Mouse (Mus musculus): ENCODE data around the gene Wdr6. TPM values are rescaled to one million over a fixed set of nuclear protein-coding genes. Genes with fewer than 3 reads are reported as not detected.

Wdr6 gene
- total and polyA plus RNA-seq, 3 experiments, result 9.1 to 16.3 (median 14.3) TPM

DNA sequence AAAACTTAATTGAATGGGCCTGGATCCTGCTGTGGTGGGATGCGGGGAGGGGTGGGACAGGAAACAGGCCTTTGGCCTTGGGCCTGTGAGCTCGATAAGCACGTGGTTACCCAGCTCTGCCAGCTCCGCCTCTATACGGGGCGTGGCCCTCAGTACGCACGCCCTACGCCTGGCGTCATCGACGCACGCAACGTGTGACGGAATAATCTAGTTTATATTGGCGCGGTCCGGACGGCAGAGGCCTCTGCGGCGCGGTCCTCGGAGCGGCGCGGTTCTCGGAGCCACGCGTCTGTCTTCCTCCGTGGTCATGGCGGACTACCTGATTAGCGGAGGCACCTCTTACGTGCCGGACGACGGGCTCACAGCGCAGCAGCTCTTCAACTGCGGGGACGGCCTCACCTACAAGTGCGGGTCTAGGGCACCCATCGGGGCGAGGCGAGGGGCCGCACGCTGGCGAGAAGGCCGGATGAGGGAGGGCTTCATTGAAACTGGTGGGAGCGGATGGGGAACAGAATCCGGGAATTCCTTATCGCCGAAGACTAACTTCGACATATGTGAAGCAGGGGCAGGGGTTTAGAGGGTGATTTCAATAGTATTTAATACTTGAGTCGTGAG is 18.2 kb downstream of the Wdr6 start, which contains the start of gene Impdh2:
Gene Impdh2 (plus strand): TSS at position 60 of the 615 bp plus-strand sequence.
- Histone ChIP-seq H3K4me1 (ENCODE audit: control insufficient read depth in 1 of 2, insufficient read depth in 2 of 2) (peaks cover 10 to 41% of the 10 kb centered on the region in 2 experiments), H3K9me3 (replicated peaks; ENCODE audit: low read length) (no peaks in the 10 kb centered on the region), H3K27me3 (replicated peaks) (no peaks in the 10 kb centered on the region), H3K27ac (ENCODE audit: insufficient read depth, low read depth) (peak within 1 kb of the TSS; percentile 37; the same call in 1 of the 2 replicates), H3K79me2 (replicated peaks; ENCODE audit: control insufficient read depth, extremely low read depth, insufficient read depth, poor library complexity, severe bottlenecking) (peaks cover 20% of the 10 kb centered on the region), H3K4me3 (replicated peaks in 1 of 3; ENCODE audit: low read depth in 2 of 3, low read length in 2 of 3, poor library complexity in 1 of 3) (peak within 1 kb of the TSS; percentile 79 to 99 (median 84)), H3K36me3 (replicated peaks in 1 of 2; ENCODE audit: control insufficient read depth in 1 of 2, insufficient read depth in 1 of 2, low read length in 1 of 2) (peaks cover 62 to 79% of the 10 kb centered on the region in 2 experiments), H3K4me2 (ENCODE audit: insufficient read depth, low read depth, poor library complexity, severe bottlenecking) (peak within 1 kb of the TSS; percentile 79), H3K9ac (ENCODE audit: insufficient read depth, low read depth) (peak within 1 kb of the TSS; percentile 79)
- dilution Hi-C loops (cut with MboI; ENCODE audit: extremely low pct_ligation_motif_present, extremely low pct_unique_long_range_greater_than_20kb, low sequenced_read_pairs), result no loop called here
- in situ Hi-C loops (cut with MboI; ENCODE audit: low pct_ligation_motif_present, low pct_unique_long_range_greater_than_20kb, low sequenced_read_pairs), result no loop called here
- peak; percentile 97 for DNase-seq (ENCODE audit: extremely low read depth)
- TF ChIP-seq USF1 (IDR thresholded peaks at IDR 0.05; ENCODE audit: low read depth, low read length), result peak; percentile 64
- TF ChIP-seq EP300 (IDR thresholded peaks at IDR 0.05; ENCODE audit: low read length), result no peak
- peak; percentile 70 for TF ChIP-seq TCF12 (IDR thresholded peaks at IDR 0.05; ENCODE audit: low read depth, low read length)
- TF ChIP-seq MYC (IDR thresholded peaks at IDR 0.05; ENCODE audit: low read depth, low read length), result peak; percentile 97
- peak; percentile 79 for TF ChIP-seq TBP (conservative IDR thresholded peaks at IDR 0.05; ENCODE audit: low read depth, low read length)
- no peak for TF ChIP-seq UBTF (IDR thresholded peaks at IDR 0.05; ENCODE audit: low read depth, low read length)
- no peak for TF ChIP-seq ZNF384 (IDR thresholded peaks at IDR 0.05; ENCODE audit: low read depth, low read length)
- no peak; the same call in 1 of the 2 replicates for TF ChIP-seq ELF1 (IDR thresholded peaks at IDR 0.05; ENCODE audit: low read depth, low read length)
- no peak for TF ChIP-seq SMC3 (IDR thresholded peaks at IDR 0.05; ENCODE audit: low read depth, low read length)
- TF ChIP-seq JUND (conservative IDR thresholded peaks at IDR 0.05; ENCODE audit: low read depth, low read length), result no peak
- peak; percentile 93; the same call in 1 of the 2 replicates for TF ChIP-seq NELFE (IDR thresholded peaks at IDR 0.05; ENCODE audit: low read depth, low read length)
- no peak for TF ChIP-seq JUN (IDR thresholded peaks at IDR 0.05; ENCODE audit: insufficient read depth, low read depth, low read length)
- TF ChIP-seq IRF4 (IDR thresholded peaks at IDR 0.05; ENCODE audit: low read depth, low read length), result peak; percentile 48
- TF ChIP-seq HCFC1 (IDR thresholded peaks at IDR 0.05; ENCODE audit: low read depth, low read length), result peak; percentile 66
- TF ChIP-seq ZMIZ1 (IDR thresholded peaks at IDR 0.05; ENCODE audit: low read depth, low read length), result peak; percentile 89
- peak; percentile 96 for TF ChIP-seq POLR2AphosphoS2 (IDR thresholded peaks at IDR 0.05; ENCODE audit: low read depth, low read length)
- TF ChIP-seq MAX (IDR thresholded peaks at IDR 0.05; ENCODE audit: low read length), result peak; percentile 99
- no peak for TF ChIP-seq CHD2 (IDR thresholded peaks at IDR 0.05; ENCODE audit: low read length)
- TF ChIP-seq MEF2A (IDR thresholded peaks at IDR 0.05; ENCODE audit: borderline replicate concordance, low read depth, low read length), result no peak; the same call in 1 of the 2 replicates
- no peak for TF ChIP-seq ZKSCAN1 (IDR thresholded peaks at IDR 0.05; ENCODE audit: borderline replicate concordance, low read depth, low read length)
- peak; percentile 36; the same call in 1 of the 2 replicates for TF ChIP-seq BHLHE40 (IDR thresholded peaks at IDR 0.05; ENCODE audit: low read depth, low read length)
- TF ChIP-seq MXI1 (IDR thresholded peaks at IDR 0.05; ENCODE audit: low read depth, low read length), result peak; percentile 97
- TF ChIP-seq CHD1 (IDR thresholded peaks at IDR 0.05; ENCODE audit: low read depth, low read length), result no peak
- TF ChIP-seq KAT2A (IDR thresholded peaks at IDR 0.05; ENCODE audit: insufficient replicate concordance, low read length), result peak; percentile 57; the same call in 1 of the 2 replicates
- TF ChIP-seq SIN3A (IDR thresholded peaks at IDR 0.05; ENCODE audit: low read length), result peak; percentile 85; the same call in 1 of the 2 replicates
- TF ChIP-seq NRF1 (IDR thresholded peaks at IDR 0.05; ENCODE audit: low read depth, low read length), result peak; percentile 54
- no peak for TF ChIP-seq MAFK (IDR thresholded peaks at IDR 0.05; ENCODE audit: insufficient replicate concordance, low read length)
- peak; percentile 58 for TF ChIP-seq USF2 (conservative IDR thresholded peaks at IDR 0.05; ENCODE audit: low read depth, low read length)
- peak; percentile 97 for TF ChIP-seq POLR2A (IDR thresholded peaks at IDR 0.05; ENCODE audit: low read depth, low read length)
- no peak for TF ChIP-seq CTCF (conservative IDR thresholded peaks at IDR 0.05 in 1 of 2, IDR thresholded peaks at IDR 0.05 in 1 of 2; ENCODE audit: low read depth in 2 of 2, low read length in 2 of 2)
- TF ChIP-seq ETS1 (conservative IDR thresholded peaks at IDR 0.05; ENCODE audit: low read depth, low read length), result no peak
- 0 out of 2 replicates have a peak, but pooled peaks have one; percentile 8 for TF ChIP-seq GABPA (IDR thresholded peaks at IDR 0.05; ENCODE audit: insufficient replicate concordance, low read depth, low read length)
- TF ChIP-seq ZC3H11A (IDR thresholded peaks at IDR 0.05; ENCODE audit: low read depth, low read length), result no peak

Measured in CH12.LX (cell line).